ENCODE assay signal across 21 mouse cellular contexts in the genomic region with DNA sequence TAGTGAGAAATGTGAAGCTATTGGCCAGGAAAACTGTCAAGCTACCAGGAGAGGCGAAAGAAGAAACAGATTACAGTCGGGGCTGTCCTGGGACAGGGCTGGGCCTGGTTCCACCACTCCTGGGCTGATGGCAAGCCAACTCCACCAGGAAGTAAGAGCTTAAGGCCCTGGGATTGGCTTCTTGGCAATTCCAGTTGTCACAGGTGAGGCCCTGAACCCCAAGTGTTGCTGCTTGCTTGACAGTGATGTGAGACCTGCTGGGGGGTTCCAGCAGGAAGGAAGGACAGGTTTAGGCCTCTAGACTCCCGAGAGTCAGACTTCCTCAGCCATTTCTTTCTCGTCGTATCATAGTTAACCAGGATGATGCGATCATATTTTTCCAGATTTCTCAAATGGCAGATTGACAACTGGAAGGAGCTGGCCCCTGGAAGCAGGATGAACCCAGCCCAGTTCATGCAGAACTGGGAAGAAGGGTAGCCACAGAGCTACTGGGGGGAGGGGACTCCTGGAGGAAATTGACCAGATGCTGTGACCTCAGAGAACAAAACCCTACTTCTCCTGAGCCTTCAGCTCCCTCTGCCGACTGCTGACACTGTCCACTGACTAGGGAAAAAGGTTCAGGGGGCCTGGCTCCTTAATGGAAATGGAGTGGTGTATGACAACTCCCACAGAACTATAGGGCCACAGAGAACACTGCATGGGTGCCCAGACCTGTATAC. TPM values are rescaled to one million over a fixed set of nuclear protein-coding genes. Genes with fewer than 3 reads are reported as not detected.
DNase-seq lines count a peak whose midpoint lies in the region; ATAC-seq and TF ChIP-seq lines count a peak whose summit lies in the region.
"Had no signal": no experiment of that assay in that cellular context is flagged by ENCODE, and none has a peak within 500 bp of the region (broad histone marks: within the 10 kb centered on the region; RNA-seq: fewer than 3 reads in every experiment).

No protein-coding gene starts in this region.

- no peaks in the 10 kb centered on the region for H3K27me3 ChIP-seq in forebrain, embryonic 10.5 days (ENCODE audit: poor library complexity, severe bottlenecking)
- H3K27me3 ChIP-seq in forebrain, postnatal 0 days (ENCODE audit: insufficient read depth, low read length): no peaks in the 10 kb centered on the region
- H3K27me3 ChIP-seq in midbrain, embryonic 11.5 days (ENCODE audit: control insufficient read depth, insufficient read depth, low read length): no peaks in the 10 kb centered on the region
- H3K27me3 ChIP-seq in midbrain, embryonic 16.5 days (ENCODE audit: control insufficient read depth, insufficient read depth, low read depth, low read length): no peaks in the 10 kb centered on the region
- H3K27me3 ChIP-seq in stomach, postnatal 0 days (ENCODE audit: control insufficient read depth, insufficient read depth, low read length): no peaks in the 10 kb centered on the region
- H3K27me3 ChIP-seq: embryonic facial prominence, embryonic 12.5 days; intestine, embryonic 15.5 days; limb, embryonic 13.5 days; liver, embryonic 12.5 days; midbrain, embryonic 12.5 days; neural tube, embryonic 13.5 days; stomach, embryonic 15.5 days had no signal

- H3K36me3 ChIP-seq in forebrain, embryonic 10.5 days (replicated peaks): peaks cover 29% of the 10 kb centered on the region
- H3K36me3 ChIP-seq in forebrain, postnatal 0 days (ENCODE audit: insufficient read depth): peaks cover 5% of the 10 kb centered on the region; the same call in 1 of the 2 replicates
- no peaks in the 10 kb centered on the region for H3K36me3 ChIP-seq in midbrain, embryonic 11.5 days (ENCODE audit: control insufficient read depth, insufficient read depth, low read length)
- peaks cover 4% of the 10 kb centered on the region; the same call in 1 of the 2 replicates for H3K36me3 ChIP-seq in midbrain, embryonic 16.5 days (ENCODE audit: control insufficient read depth, insufficient read depth, low read length)
- 0 out of 2 replicates have a peak, but pooled peaks cover 2% of the 10 kb centered on the region for H3K36me3 ChIP-seq in stomach, postnatal 0 days (ENCODE audit: control insufficient read depth, insufficient read depth, low read length)
- H3K36me3 ChIP-seq: intestine, embryonic 15.5 days; neural tube, embryonic 13.5 days had no signal

- 0 out of 2 replicates have a peak overlapping the region, but pooled peaks have one; percentile 7 for H3K27ac ChIP-seq in forebrain, embryonic 10.5 days
- no peak overlapping the region for H3K27ac ChIP-seq in forebrain, postnatal 0 days (ENCODE audit: low read depth, low read length)
- H3K27ac ChIP-seq in midbrain, embryonic 11.5 days (ENCODE audit: low read depth, low read length): no peak overlapping the region
- no peak overlapping the region for H3K27ac ChIP-seq in midbrain, embryonic 16.5 days (ENCODE audit: low read length)
- H3K27ac ChIP-seq in stomach, postnatal 0 days (replicated peaks): 0 out of 2 replicates have a peak overlapping the region, but pooled peaks have one; percentile 18
- H3K27ac ChIP-seq: embryonic facial prominence, embryonic 12.5 days; hindbrain, postnatal 0 days; intestine, embryonic 15.5 days; kidney, postnatal 0 days; limb, embryonic 13.5 days; liver, embryonic 12.5 days; midbrain, embryonic 12.5 days; neural tube, embryonic 13.5 days; stomach, embryonic 15.5 days had no signal

- H3K4me3 ChIP-seq in forebrain, embryonic 10.5 days: no peak overlapping the region
- no peak overlapping the region for H3K4me3 ChIP-seq in forebrain, postnatal 0 days (ENCODE audit: low read depth, low read length)
- H3K4me3 ChIP-seq in midbrain, embryonic 11.5 days (ENCODE audit: low read depth, low read length): no peak overlapping the region
- H3K4me3 ChIP-seq in midbrain, embryonic 16.5 days (ENCODE audit: low read depth, low read length): no peak overlapping the region
- no peak overlapping the region for H3K4me3 ChIP-seq in stomach, postnatal 0 days (ENCODE audit: low read depth, low read length)
- H3K4me3 ChIP-seq: embryonic facial prominence, embryonic 12.5 days; intestine, embryonic 15.5 days; limb, embryonic 13.5 days; liver, embryonic 12.5 days; midbrain, embryonic 12.5 days; neural tube, embryonic 13.5 days; stomach, embryonic 15.5 days had no signal

- no peak overlapping the region for H3K4me2 ChIP-seq in forebrain, postnatal 0 days (ENCODE audit: low read depth)
- H3K4me2 ChIP-seq in midbrain, embryonic 11.5 days: no peak overlapping the region
- H3K4me2 ChIP-seq in midbrain, embryonic 16.5 days (ENCODE audit: low read length): no peak overlapping the region
- no peak overlapping the region for H3K4me2 ChIP-seq in stomach, postnatal 0 days (replicated peaks; ENCODE audit: low read depth)
- H3K4me2 ChIP-seq: embryonic facial prominence, embryonic 12.5 days; heart, embryonic 11.5 days; intestine, embryonic 15.5 days; limb, embryonic 13.5 days; liver, embryonic 12.5 days; midbrain, embryonic 12.5 days; neural tube, embryonic 13.5 days; stomach, embryonic 15.5 days had no signal

- TF ChIP-seq CTCF in forebrain, postnatal 0 days (IDR thresholded peaks at IDR 0.05; ENCODE audit: low read depth): no peak
- no peak for TF ChIP-seq CTCF in stomach, postnatal 0 days (IDR thresholded peaks at IDR 0.05; ENCODE audit: low read depth)

- peaks cover 11% of the 10 kb centered on the region for H3K4me1 ChIP-seq in forebrain, embryonic 10.5 days
- H3K4me1 ChIP-seq in forebrain, postnatal 0 days (ENCODE audit: insufficient read depth): no peaks in the 10 kb centered on the region
- H3K4me1 ChIP-seq in midbrain, embryonic 11.5 days (ENCODE audit: control insufficient read depth, insufficient read depth, low read length): no peaks in the 10 kb centered on the region
- 0 out of 2 replicates have a peak, but pooled peaks cover 3% of the 10 kb centered on the region for H3K4me1 ChIP-seq in midbrain, embryonic 16.5 days (ENCODE audit: control insufficient read depth, insufficient read depth, low read length)
- H3K4me1 ChIP-seq in stomach, postnatal 0 days (replicated peaks; ENCODE audit: control insufficient read depth, insufficient read depth): no peaks in the 10 kb centered on the region

- 88% methylated on average over 7 of the region's 7 CpGs for WGBS in forebrain, embryonic 10.5 days
- WGBS in forebrain, postnatal 0 days: 84% methylated on average over 7 of the region's 7 CpGs
- 85% methylated on average over 7 of the region's 7 CpGs for WGBS in midbrain, embryonic 11.5 days
- 82% methylated on average over 7 of the region's 7 CpGs for WGBS in midbrain, embryonic 16.5 days
- WGBS in stomach, postnatal 0 days: 73% methylated on average over 7 of the region's 7 CpGs

- no peak for ATAC-seq in forebrain, postnatal 0 days
- ATAC-seq in midbrain, embryonic 11.5 days (ENCODE audit: low FRiP score): no peak
- no peak for ATAC-seq in midbrain, embryonic 16.5 days
- ATAC-seq in stomach, postnatal 0 days (ENCODE audit: low FRiP score, low TSS enrichment): no peak
- ATAC-seq: hindbrain, postnatal 0 days had no signal

- no peaks in the 10 kb centered on the region for H3K9me3 ChIP-seq in forebrain, embryonic 10.5 days
- no peaks in the 10 kb centered on the region for H3K9me3 ChIP-seq in forebrain, postnatal 0 days (ENCODE audit: low read length)
- H3K9me3 ChIP-seq in midbrain, embryonic 11.5 days (ENCODE audit: control insufficient read depth, low read length): no peaks in the 10 kb centered on the region
- no peaks in the 10 kb centered on the region for H3K9me3 ChIP-seq in midbrain, embryonic 16.5 days (replicated peaks; ENCODE audit: control insufficient read depth, low read length, poor library complexity, severe bottlenecking)
- H3K9me3 ChIP-seq in stomach, postnatal 0 days (ENCODE audit: control insufficient read depth, low read length): no peaks in the 10 kb centered on the region
- H3K9me3 ChIP-seq: embryonic facial prominence, embryonic 12.5 days; intestine, embryonic 15.5 days; limb, embryonic 13.5 days; liver, embryonic 12.5 days; midbrain, embryonic 12.5 days; neural tube, embryonic 13.5 days; stomach, embryonic 15.5 days had no signal

- DNase-seq in cerebellum, adult 11-12 months: peak; percentile 61
- DNase-seq in cerebellum, adult 9-10 months: no peak
- no peak for DNase-seq in forebrain, embryonic 10.5 days (ENCODE audit: extremely low spot score, low spot score)
- no peak for DNase-seq in forebrain, postnatal 0 days
- no peak for DNase-seq in midbrain, embryonic 11.5 days (ENCODE audit: low spot score, missing footprints)
- no peak for DNase-seq in stomach, postnatal 0 days (ENCODE audit: low spot score)
- DNase-seq in gastrocnemius, postnatal 10 days: no peak

- no peak for TF ChIP-seq EP300 in stomach, postnatal 0 days (optimal IDR thresholded peaks at IDR 0.05)

- no peak overlapping the region for H3K9ac ChIP-seq in forebrain, postnatal 0 days
- peak overlapping the region; percentile 20; the same call in 1 of the 2 replicates for H3K9ac ChIP-seq in midbrain, embryonic 11.5 days (ENCODE audit: low read length)
- H3K9ac ChIP-seq in midbrain, embryonic 16.5 days (ENCODE audit: low read depth, low read length): no peak overlapping the region
- H3K9ac ChIP-seq in stomach, postnatal 0 days (ENCODE audit: low read length): no peak overlapping the region
- H3K9ac ChIP-seq: embryonic facial prominence, embryonic 12.5 days; intestine, embryonic 15.5 days; liver, embryonic 12.5 days; liver, postnatal 0 days; midbrain, embryonic 12.5 days; neural tube, embryonic 13.5 days; stomach, embryonic 15.5 days had no signal

RNA-seq across cellular contexts. Expression of a gene that starts 7.2 kb away (rescaled TPM):
- polyA plus RNA-seq in forebrain, embryonic 10.5 days (2016; fragmentation: Nextera tagmentation; extraction: Ambion mirVana): 4.5 and 6.8 TPM in 2 replicates
- total RNA-seq in forebrain, postnatal 0 days (2014; rRNA removed): 6.0 and 7.4 TPM in 2 replicates
- polyA plus RNA-seq in forebrain, postnatal 0 days (2015; fragmentation: Nextera tagmentation; extraction: Ambion mirVana): 8.2 and 9.7 TPM in 2 replicates
- polyA plus RNA-seq in midbrain, embryonic 11.5 days (2014; fragmentation: Nextera tagmentation; extraction: Ambion mirVana): 4.1 and 5.1 TPM in 2 replicates
- polyA plus RNA-seq in midbrain, embryonic 16.5 days (2015; fragmentation: Nextera tagmentation; extraction: Ambion mirVana): 7.3 and 8.9 TPM in 2 replicates
- polyA plus RNA-seq in stomach, postnatal 0 days (2015; fragmentation: Nextera tagmentation; extraction: Ambion mirVana): 3.2 and 3.6 TPM in 2 replicates
- 1 to 10 TPM; 2.6 to 4.3 TPM for total RNA-seq in gastrocnemius, postnatal 10 days (2021)

RNA-seq across cellular contexts. Expression of a gene that starts 7.4 kb away (rescaled TPM):
- polyA plus RNA-seq in forebrain, embryonic 10.5 days (2016; fragmentation: Nextera tagmentation; extraction: Ambion mirVana): 133 and 137 TPM in 2 replicates
- 92.4 and 116 TPM in 2 replicates for total RNA-seq in forebrain, postnatal 0 days (2014; rRNA removed)
- polyA plus RNA-seq in forebrain, postnatal 0 days (2015; fragmentation: Nextera tagmentation; extraction: Ambion mirVana): 136 and 140 TPM in 2 replicates
- polyA plus RNA-seq in midbrain, embryonic 11.5 days (2014; fragmentation: Nextera tagmentation; extraction: Ambion mirVana): 152 and 162 TPM in 2 replicates
- polyA plus RNA-seq in midbrain, embryonic 16.5 days (2015; fragmentation: Nextera tagmentation; extraction: Ambion mirVana): 121 and 124 TPM in 2 replicates
- polyA plus RNA-seq in stomach, postnatal 0 days (2015; fragmentation: Nextera tagmentation; extraction: Ambion mirVana): 182 and 185 TPM in 2 replicates
- total RNA-seq in gastrocnemius, postnatal 10 days (2021): 10 to 100 TPM; 49.0 to 58.1 TPM

RNA-seq across cellular contexts. Expression of a gene that starts 26.8 kb away (rescaled TPM):
- 22.2 TPM in 2 replicates for polyA plus RNA-seq in forebrain, embryonic 10.5 days (2016; fragmentation: Nextera tagmentation; extraction: Ambion mirVana)
- total RNA-seq in forebrain, postnatal 0 days (2014; rRNA removed): 16.9 and 18.5 TPM in 2 replicates
- 14.0 and 14.1 TPM in 2 replicates for polyA plus RNA-seq in forebrain, postnatal 0 days (2015; fragmentation: Nextera tagmentation; extraction: Ambion mirVana)
- polyA plus RNA-seq in midbrain, embryonic 11.5 days (2014; fragmentation: Nextera tagmentation; extraction: Ambion mirVana): 8.2 and 9.7 TPM in 2 replicates
- 22.2 and 22.8 TPM in 2 replicates for polyA plus RNA-seq in midbrain, embryonic 16.5 days (2015; fragmentation: Nextera tagmentation; extraction: Ambion mirVana)
- 10.3 and 10.5 TPM in 2 replicates for polyA plus RNA-seq in stomach, postnatal 0 days (2015; fragmentation: Nextera tagmentation; extraction: Ambion mirVana)
- 10 to 100 TPM; 10.5 to 13.6 TPM for total RNA-seq in gastrocnemius, postnatal 10 days (2021)

RNA-seq across cellular contexts. Expression of a gene that starts 37.0 kb away (rescaled TPM):
- polyA plus RNA-seq in forebrain, embryonic 10.5 days (2016; fragmentation: Nextera tagmentation; extraction: Ambion mirVana): 0.43 and 0.64 TPM in 2 replicates
- 32.1 and 42.1 TPM in 2 replicates for total RNA-seq in forebrain, postnatal 0 days (2014; rRNA removed)
- 11.7 and 17.4 TPM in 2 replicates for polyA plus RNA-seq in forebrain, postnatal 0 days (2015; fragmentation: Nextera tagmentation; extraction: Ambion mirVana)
- polyA plus RNA-seq in midbrain, embryonic 11.5 days (2014; fragmentation: Nextera tagmentation; extraction: Ambion mirVana): 0.81 and 0.85 TPM in 2 replicates
- polyA plus RNA-seq in midbrain, embryonic 16.5 days (2015; fragmentation: Nextera tagmentation; extraction: Ambion mirVana): 23.3 and 25.4 TPM in 2 replicates
- polyA plus RNA-seq in stomach, postnatal 0 days (2015; fragmentation: Nextera tagmentation; extraction: Ambion mirVana): 15.4 and 18.3 TPM in 2 replicates
- under 1 TPM; 0.09 to 0.14 TPM for total RNA-seq in gastrocnemius, postnatal 10 days (2021)
- total RNA-seq: heart, postnatal 4 days; megakaryocyte, adult 5-6 weeks had no signal
- polyA plus RNA-seq: liver, postnatal 0 days had no signal

Comparison
In these comparisons a context has a peak if more than half of its experiments do, and no peak if none do; other contexts are left out.
1. H3K27ac ChIP-seq: peak in forebrain, embryonic 10.5 days (single experiment) and stomach, postnatal 0 days (single experiment); none in forebrain, postnatal 0 days (single experiment), midbrain, embryonic 11.5 days (single experiment) and midbrain, embryonic 16.5 days (single experiment).